Mouse (Mus musculus) C2C12 (cell line): Measurements from ENCODE around the gene Necap2. TPM values are rescaled to one million over a fixed set of nuclear protein-coding genes. Genes with fewer than 3 reads are reported as not detected.

Experiments used
- H3K27me3 ChIP-seq: one replicate; pipeline ENCODE4 v1.6.1; 2011; ENCODE audit not compliant: control insufficient read depth, insufficient read depth, insufficient read length
- H3K36me3 ChIP-seq: one replicate; pipeline ENCODE4 v1.6.1; 2011; ENCODE audit not compliant: control insufficient read depth, insufficient read depth
- H3K4me3 ChIP-seq: one replicate; pipeline ENCODE4 v1.5.1; 2011; ENCODE audit warnings: mild to moderate bottlenecking, control low read depth; ENCODE audit not compliant: poor library complexity, insufficient read depth, severe bottlenecking
- H3K79me2 ChIP-seq: one replicate; pipeline ENCODE4 v1.6.1; 2011; ENCODE audit not compliant: control insufficient read depth, insufficient read depth
- H3K79me3 ChIP-seq: one replicate; pipeline ENCODE4 v1.6.1; 2011; ENCODE audit warnings: low read depth, control low read depth
- H3ac ChIP-seq: one replicate; pipeline ENCODE3; 2011; ENCODE audit warnings: low read depth; ENCODE audit not compliant: control insufficient read depth, insufficient read length
- CEBPB ChIP-seq: IDR thresholded peaks from one replicate; pipeline ENCODE4 v1.6.1; 2011; ENCODE audit warnings: low read depth, mild to moderate bottlenecking, control low read depth, moderate library complexity
- CTCF ChIP-seq: IDR thresholded peaks from one replicate; pipeline ENCODE4 v1.5.1; 2011; ENCODE audit not compliant: control insufficient read depth, insufficient read depth, insufficient read length
- FOSL1 ChIP-seq: IDR thresholded peaks from one replicate; pipeline ENCODE4 v1.8.0; 2011; ENCODE audit warnings: mild to moderate bottlenecking, low read length; ENCODE audit not compliant: poor library complexity, insufficient read depth, severe bottlenecking
- MAX ChIP-seq: IDR thresholded peaks from one replicate; pipeline ENCODE4 v1.6.1; 2011; ENCODE audit warnings: mild to moderate bottlenecking, control low read depth
- MYOD1 ChIP-seq: IDR thresholded peaks from one replicate; pipeline ENCODE4 v1.6.1; 2011; ENCODE audit warnings: low read depth; ENCODE audit not compliant: control insufficient read depth, insufficient read length
- MYOG ChIP-seq: IDR thresholded peaks from one replicate; pipeline ENCODE4 v1.6.1; 2011; ENCODE audit not compliant: control insufficient read depth, insufficient read length; ENCODE audit errors: extremely low read depth
- USF1 ChIP-seq: IDR thresholded peaks from one replicate; pipeline ENCODE4 v1.6.1; 2011; ENCODE audit warnings: low read depth, mild to moderate bottlenecking, control low read depth, moderate library complexity
- polyA plus RNA-seq: library from polyadenylated mRNA; unstranded; fragments of >200 nt; fragmentation: generic; extraction: Trizol; gene quantifications from one replicate; pipeline ENCODE4 v1.2.1, GENCODE M21; 2012; ENCODE audit warnings: missing spikeins

Gene Necap2
- polyA plus RNA-seq, 1 experiment: 70.2 TPM

- no peak overlapping the region for H3ac ChIP-seq
- TF ChIP-seq MYOG: no peak
- TF ChIP-seq MYOD1: no peak
- TF ChIP-seq CEBPB: no peak
- TF ChIP-seq CTCF: no peak
- no peak for TF ChIP-seq USF1
- no peak for TF ChIP-seq MAX
- TF ChIP-seq FOSL1: no peak
- no peak overlapping the region for H3K4me3 ChIP-seq
- H3K36me3 ChIP-seq: peaks cover 58% of the 10 kb centered on the region
- no peaks in the 10 kb centered on the region for H3K27me3 ChIP-seq
- H3K79me3 ChIP-seq: no peaks in the 10 kb centered on the region
- no peaks in the 10 kb centered on the region for H3K79me2 ChIP-seq
Observed at GRCm38 (mm10) chr4:141068655-141069054, 9.5 kb downstream of the Necap2 start.

GRCm38 (mm10) chr4:141067516-141068046, 10.6 kb downstream of the Necap2 start:
- Histone ChIP-seq H3ac (no peak overlapping the region), H3K27me3 (no peaks in the 10 kb centered on the region), H3K4me3 (no peak overlapping the region), H3K79me3 (no peaks in the 10 kb centered on the region), H3K79me2 (no peaks in the 10 kb centered on the region), H3K36me3 (peaks cover 50% of the 10 kb centered on the region)
- no peak for TF ChIP-seq FOSL1
- no peak for TF ChIP-seq USF1
- no peak for TF ChIP-seq MYOD1
- TF ChIP-seq MAX: no peak
- no peak for TF ChIP-seq CEBPB
- no peak for TF ChIP-seq CTCF
- no peak for TF ChIP-seq MYOG

DNA sequence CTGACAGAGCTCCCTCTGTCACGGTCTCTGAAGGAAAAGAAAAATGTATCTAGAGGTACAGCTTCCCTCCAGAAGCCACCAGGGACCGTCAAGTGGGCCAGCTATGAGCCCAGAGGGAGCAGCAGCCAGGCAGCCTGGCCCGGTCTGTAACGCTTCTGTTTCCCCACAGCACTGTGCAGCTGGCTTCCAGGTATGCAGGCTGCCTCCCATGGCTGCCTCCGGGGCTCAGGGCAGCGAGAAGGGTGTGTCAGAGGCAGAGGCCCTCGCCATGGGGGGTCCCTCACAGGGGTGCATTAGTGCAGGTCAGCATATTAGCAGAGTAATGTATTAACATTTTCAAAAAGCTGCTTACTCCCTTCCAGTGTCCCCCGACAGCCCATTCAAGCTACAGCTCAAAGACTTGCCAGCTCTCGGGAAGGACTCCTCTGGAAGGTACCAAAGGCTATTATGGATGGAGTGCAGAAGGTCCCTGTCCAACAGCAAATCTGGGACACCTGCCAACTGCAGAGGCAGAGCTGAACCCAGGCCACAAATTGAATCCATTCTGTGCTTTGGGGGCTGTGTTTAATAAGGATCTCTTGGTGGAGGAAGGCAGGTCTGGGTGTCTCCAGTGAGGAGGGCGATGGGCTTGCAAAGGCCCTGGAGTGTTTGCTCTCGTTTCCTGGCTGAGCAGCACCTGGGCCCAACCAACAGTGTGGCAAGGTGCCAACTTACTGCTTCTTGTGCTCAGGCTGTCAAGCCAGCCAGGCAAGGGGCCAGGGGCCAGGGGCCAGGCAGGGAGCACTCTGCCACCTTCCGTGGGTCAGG, 11.2 kb downstream of the Necap2 start:
- no peak overlapping the region for H3K4me3 ChIP-seq
- H3K36me3 ChIP-seq: peaks cover 50% of the 10 kb centered on the region

DNA sequence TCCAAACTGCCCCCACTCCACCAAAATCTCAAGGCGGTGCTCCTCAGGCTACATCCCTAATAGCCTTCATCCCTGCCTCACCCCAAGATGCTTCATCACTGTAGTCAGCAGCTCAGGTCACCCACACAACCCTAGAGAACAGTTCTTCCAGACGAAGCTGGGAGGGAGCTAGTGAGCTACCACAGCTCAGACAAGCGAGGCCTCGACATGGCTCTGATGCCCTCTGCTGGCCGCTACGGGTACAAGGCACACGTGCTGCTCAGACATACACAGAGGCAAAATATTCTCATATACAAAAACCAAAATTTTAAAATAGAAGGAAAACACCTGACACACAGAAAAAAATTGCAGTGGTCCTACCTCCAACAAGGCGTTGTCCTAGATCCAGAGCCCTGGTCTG, 13.0 kb downstream of the Necap2 start:
- peaks cover 45% of the 10 kb centered on the region for H3K36me3 ChIP-seq
- H3K79me3 ChIP-seq: no peaks in the 10 kb centered on the region
- no peak overlapping the region for H3K4me3 ChIP-seq
- TF ChIP-seq USF1 (peak; percentile 67), CEBPB (no peak), MAX (peak; percentile 97), CTCF (peak; percentile 97)
- no peaks in the 10 kb centered on the region for H3K79me2 ChIP-seq
- no peak overlapping the region for H3ac ChIP-seq
- H3K27me3 ChIP-seq: no peaks in the 10 kb centered on the region

More for the DNA sequence above, 11.2 kb downstream of the Necap2 start:
- TF ChIP-seq MYOG (no peak), CTCF (no peak), CEBPB (no peak), FOSL1 (no peak), MYOD1 (no peak), USF1 (no peak), MAX (no peak)
- H3K27me3 ChIP-seq: no peaks in the 10 kb centered on the region
- H3K79me3 ChIP-seq: no peaks in the 10 kb centered on the region
- no peak overlapping the region for H3ac ChIP-seq
- H3K79me2 ChIP-seq: no peaks in the 10 kb centered on the region

GRCm38 (mm10) chr4:141064104-141064659, 14.0 kb downstream of the Necap2 start:
- no peak for TF ChIP-seq MYOG
- TF ChIP-seq CEBPB: no peak
- TF ChIP-seq FOSL1: no peak
- TF ChIP-seq MAX: no peak
- no peak for TF ChIP-seq USF1
- no peak for TF ChIP-seq CTCF
- no peak for TF ChIP-seq MYOD1
- Histone ChIP-seq H3K36me3 (peaks cover 37% of the 10 kb centered on the region), H3K79me3 (no peaks in the 10 kb centered on the region), H3K27me3 (no peaks in the 10 kb centered on the region), H3K4me3 (no peak overlapping the region), H3ac (no peak overlapping the region), H3K79me2 (no peaks in the 10 kb centered on the region)
